Mouse (Mus musculus) CH12.LX (cell line): Measurements from ENCODE around the gene Cd151.

Experiments used
- BHLHE40 ChIP-seq: IDR thresholded peaks from 2 replicates; pipeline ENCODE4 v1.6.1; 2011; ENCODE audit warnings: mild to moderate bottlenecking, low read depth, low read length, improper control_type of control experiment
- CTCF ChIP-seq, 2 experiments: IDR thresholded peaks in 1 of 2; conservative IDR thresholded peaks in 1 of 2; 2 replicates each; pipeline ENCODE4 v1.5.1; 2011 to 2012; ENCODE audit warnings: low read depth in 2 of 2, low read length in 2 of 2, improper control_type of control experiment in 1 of 2, inconsistent platforms in 1 of 2, mild to moderate bottlenecking in 1 of 2, moderate library complexity in 1 of 2
- E2F4 ChIP-seq: IDR thresholded peaks from 2 replicates; pipeline ENCODE4 v1.6.1; 2011; ENCODE audit warnings: low read depth, low read length, improper control_type of control experiment; ENCODE audit not compliant: insufficient replicate concordance
- KAT2A ChIP-seq: IDR thresholded peaks from 2 replicates; pipeline ENCODE4 v1.6.1; 2012; ENCODE audit warnings: low read length, improper control_type of control experiment, inconsistent platforms; ENCODE audit not compliant: insufficient replicate concordance
- MAX ChIP-seq: IDR thresholded peaks from 2 replicates; pipeline ENCODE4 v1.6.1; 2011; ENCODE audit warnings: low read length, improper control_type of control experiment
- MAZ ChIP-seq: IDR thresholded peaks from 2 replicates; pipeline ENCODE4 v1.6.1; 2012; ENCODE audit warnings: low read depth, mild to moderate bottlenecking, inconsistent platforms, low read length, improper control_type of control experiment, moderate library complexity
- MYC ChIP-seq: IDR thresholded peaks from 2 replicates; pipeline ENCODE4 v1.6.1; 2011; ENCODE audit warnings: low read depth, mild to moderate bottlenecking, improper control_type of control experiment, low read length
- POLR2A ChIP-seq: IDR thresholded peaks from 2 replicates; pipeline ENCODE4 v1.6.1; 2011; ENCODE audit warnings: low read depth, mild to moderate bottlenecking, improper control_type of control experiment, low read length
- POLR2AphosphoS2 ChIP-seq: IDR thresholded peaks from 2 replicates; pipeline ENCODE4 v1.6.1; 2011; ENCODE audit warnings: low read depth, low read length, improper control_type of control experiment
- SMC3 ChIP-seq: IDR thresholded peaks from 2 replicates; pipeline ENCODE4 v1.6.1; 2011; ENCODE audit warnings: low read depth, low read length, improper control_type of control experiment
- TBP ChIP-seq: conservative IDR thresholded peaks from 2 replicates; pipeline ENCODE4 v1.6.1; 2011; ENCODE audit warnings: low read depth, low read length, improper control_type of control experiment
- USF1 ChIP-seq: IDR thresholded peaks from 2 replicates; pipeline ENCODE4 v1.6.1; 2014; ENCODE audit warnings: low read depth, mild to moderate bottlenecking, inconsistent platforms, low read length, improper control_type of control experiment
- USF2 ChIP-seq: conservative IDR thresholded peaks from 2 replicates; pipeline ENCODE4 v1.6.1; 2011; ENCODE audit warnings: low read depth, low read length, improper control_type of control experiment
- ZC3H11A ChIP-seq: IDR thresholded peaks from 2 replicates; pipeline ENCODE4 v1.6.1; 2012; ENCODE audit warnings: low read depth, mild to moderate bottlenecking, inconsistent platforms, low read length, improper control_type of control experiment

DNA sequence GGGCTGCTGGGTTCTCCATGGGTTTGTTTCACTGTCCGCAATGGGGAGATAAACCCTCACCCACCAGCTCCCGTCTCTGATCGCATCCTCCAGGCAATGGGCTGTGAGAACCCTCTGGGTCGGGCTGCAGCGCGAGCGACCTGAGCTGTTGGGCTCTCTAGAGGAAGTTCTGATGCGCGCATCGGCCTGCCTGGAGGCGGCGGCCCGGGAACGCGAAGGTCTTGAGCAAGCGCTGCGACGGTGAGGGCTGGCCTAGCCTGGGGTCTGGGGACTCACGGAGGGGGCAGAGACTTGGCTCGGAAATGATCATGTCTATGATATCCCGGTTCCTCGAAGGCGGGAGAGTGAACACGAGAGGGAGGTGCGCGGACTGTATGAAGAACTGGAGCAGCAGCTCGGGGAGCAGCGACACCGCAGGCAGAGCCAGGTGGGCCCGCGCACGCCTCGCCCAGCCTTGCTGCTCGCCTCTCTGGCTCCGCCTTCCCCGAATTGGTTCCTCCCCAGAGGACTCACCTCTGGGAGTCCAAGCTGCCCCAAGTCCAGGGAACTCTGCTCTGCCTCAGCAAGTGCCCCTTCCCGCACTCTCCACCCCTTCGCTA lies 2.5 kb upstream of the Cd151 start:
- TF ChIP-seq KAT2A: no peak
- TF ChIP-seq POLR2A: no peak
- TF ChIP-seq POLR2AphosphoS2: no peak
- no peak for TF ChIP-seq CTCF (conservative IDR thresholded peaks at IDR 0.05 in 1 of 2, IDR thresholded peaks at IDR 0.05 in 1 of 2; ENCODE audit: low read depth in 2 of 2, low read length in 2 of 2)
- TF ChIP-seq TBP: no peak
- no peak for TF ChIP-seq MAX
- TF ChIP-seq SMC3: no peak
- no peak for TF ChIP-seq USF2
- TF ChIP-seq MYC: no peak
- no peak for TF ChIP-seq E2F4
- no peak for TF ChIP-seq USF1
- no peak for TF ChIP-seq BHLHE40
- no peak for TF ChIP-seq MAZ
- TF ChIP-seq ZC3H11A: no peak
